Mouse (Mus musculus) midbrain, embryonic 11.5 days (tissue): ENCODE data around the gene Kat8. TPM values are rescaled to one million over a fixed set of nuclear protein-coding genes. Genes with fewer than 3 reads are reported as not detected.

Experiments
- polyA plus RNA-seq: library from polyadenylated mRNA; unstranded; fragments of >200 nt; fragmentation: Nextera tagmentation; extraction: Ambion mirVana; gene quantifications from 2 replicates; pipeline ENCODE4 v1.2.1, GENCODE M21; 2014

Gene Kat8
- polyA plus RNA-seq, 1 experiment from 2014 or later, result 54.6 TPM

Other genes starting within 250 kb of the Kat8 start
- gene Bcl7c, start 203.6 kb upstream of the Kat8 start, polyA plus RNA-seq, result 44.3 and 52.2 TPM in 2 replicates
- 4.0 and 4.6 TPM in 2 replicates for gene Ctf1, start 199.8 kb upstream of the Kat8 start, polyA plus RNA-seq
- gene Ctf2, start 180.3 kb upstream of the Kat8 start, polyA plus RNA-seq, result 0.12 TPM in 1 of 2 replicates, not detected in the other
- gene Fbxl19, start 168.0 kb upstream of the Kat8 start, polyA plus RNA-seq, result 8.3 and 9.3 TPM in 2 replicates
- 6.1 and 6.3 TPM in 2 replicates for gene Orai3, start 142.7 kb upstream of the Kat8 start, polyA plus RNA-seq
- 19.0 and 22.1 TPM in 2 replicates for gene Setd1a, start 135.8 kb upstream of the Kat8 start, polyA plus RNA-seq
- gene Gm49388, start 126.9 kb upstream of the Kat8 start, polyA plus RNA-seq, result not detected in 2 replicates
- 7.9 and 8.2 TPM in 2 replicates for gene Hsd3b7, start 111.9 kb upstream of the Kat8 start, polyA plus RNA-seq
- 10.1 and 12.2 TPM in 2 replicates for gene Stx4a, start 88.2 kb upstream of the Kat8 start, polyA plus RNA-seq
- gene Stx1b, start 88.0 kb upstream of the Kat8 start, polyA plus RNA-seq, result 6.9 and 8.4 TPM in 2 replicates
- gene Zfp646, start 36.3 kb upstream of the Kat8 start, polyA plus RNA-seq, result 16.0 and 17.4 TPM in 2 replicates
- 20.3 and 24.3 TPM in 2 replicates for gene Zfp668, start 35.7 kb upstream of the Kat8 start, polyA plus RNA-seq
- gene Prss53, start 21.5 kb upstream of the Kat8 start, polyA plus RNA-seq, result 0.32 and 0.36 TPM in 2 replicates
- not detected in 2 replicates for gene Gm21974, start 17.1 kb upstream of the Kat8 start, polyA plus RNA-seq
- gene Vkorc1, start 16.9 kb upstream of the Kat8 start, polyA plus RNA-seq, result 44.6 and 48.6 TPM in 2 replicates
- gene Bckdk, start 8.4 kb upstream of the Kat8 start, polyA plus RNA-seq, result 96.5 and 107 TPM in 2 replicates
- gene Prss8, start 17.6 kb downstream of the Kat8 start, polyA plus RNA-seq, result 0.78 and 0.86 TPM in 2 replicates
- 9.4 and 9.6 TPM in 2 replicates for gene Prss36, start 34.2 kb downstream of the Kat8 start, polyA plus RNA-seq
- 51.6 and 54.4 TPM in 2 replicates for gene Fus, start 54.9 kb downstream of the Kat8 start, polyA plus RNA-seq
- gene Pycard, start 81.4 kb downstream of the Kat8 start, polyA plus RNA-seq, result 5.5 and 6.7 TPM in 2 replicates
- 0.07 TPM in 1 of 2 replicates, not detected in the other for gene Trim72, start 91.4 kb downstream of the Kat8 start, polyA plus RNA-seq
- 0.20 and 0.37 TPM in 2 replicates for gene Itgam, start 150.1 kb downstream of the Kat8 start, polyA plus RNA-seq
- not detected in 2 replicates for gene Gm49368, start 150.2 kb downstream of the Kat8 start, polyA plus RNA-seq
- 0.19 TPM in 1 of 2 replicates, not detected in the other for gene Itgax, start 217.0 kb downstream of the Kat8 start, polyA plus RNA-seq
- gene Itgad, start 241.9 kb downstream of the Kat8 start, polyA plus RNA-seq, result not detected in 2 replicates